Mouse (Mus musculus): Measurements from ENCODE around the gene Lif.

DNA sequence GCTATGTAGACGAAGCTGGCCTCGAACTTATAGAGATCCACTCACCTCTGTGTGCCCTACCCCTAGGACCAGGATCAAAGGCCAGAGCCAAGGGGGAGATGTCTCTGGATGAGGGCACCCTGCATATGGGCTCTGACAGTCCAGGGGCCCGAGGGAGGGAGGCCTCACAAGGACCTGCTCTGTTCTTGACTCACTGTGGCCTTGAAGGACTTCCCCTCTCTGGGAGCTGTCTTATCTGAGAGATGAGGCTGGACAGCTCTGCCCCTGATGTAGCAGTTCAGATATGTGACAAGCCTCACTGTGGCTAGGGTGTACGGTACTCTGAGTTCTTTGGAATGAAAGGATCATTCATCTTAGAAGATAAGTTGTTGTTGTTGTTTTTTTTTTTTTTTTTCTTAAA, 52.3 kb downstream of the Lif start:
- no peak for TF ChIP-seq CTCF (IDR thresholded peaks at IDR 0.05; ENCODE audit: low read depth, low read length)
- TF ChIP-seq POLR2A (IDR thresholded peaks at IDR 0.05; ENCODE audit: extremely low read depth, insufficient read depth, low read length): no peak

Measured in liver, adult 2 months (tissue).